Mouse (Mus musculus) layer of hippocampus, adult 11-12 months (tissue): ENCODE results near the gene Harbi1.
"Not testable (repeated sequence)": the region's sequence is repeated elsewhere in the genome, so short reads cannot be mapped to it uniquely, and the experiment has no call there.

Experiments
- DNase-seq: peaks from one replicate; pipeline ENCODE4 v3.0.0; 2022; ENCODE audit warnings: low spot score

The Harbi1 gene

GRCm38 (mm10) chr2:91714921-91715320 lies 4.3 kb downstream of the Harbi1 start:
- DNase-seq: no peak

DNA sequence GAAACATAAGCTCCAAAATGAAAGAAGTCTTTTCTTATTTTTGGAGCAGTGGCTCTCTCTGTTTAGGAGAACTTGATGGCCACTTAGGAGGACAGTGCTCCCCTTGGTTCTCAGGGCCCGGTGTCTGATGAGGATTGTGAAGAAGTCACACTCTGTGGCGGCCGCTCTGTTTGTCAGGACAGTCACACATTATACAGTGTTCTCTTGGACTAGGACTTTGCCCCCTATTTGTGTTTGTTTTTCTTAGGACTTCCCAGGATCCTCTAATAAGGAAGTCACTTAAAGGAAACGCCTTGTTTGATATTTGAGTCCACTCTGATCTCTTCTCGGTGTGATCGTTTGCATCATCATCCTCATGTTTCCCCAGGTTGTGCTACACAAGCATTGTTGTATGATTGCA lies 7.6 kb downstream of the Harbi1 start:
- DNase-seq: no peak

DNA sequence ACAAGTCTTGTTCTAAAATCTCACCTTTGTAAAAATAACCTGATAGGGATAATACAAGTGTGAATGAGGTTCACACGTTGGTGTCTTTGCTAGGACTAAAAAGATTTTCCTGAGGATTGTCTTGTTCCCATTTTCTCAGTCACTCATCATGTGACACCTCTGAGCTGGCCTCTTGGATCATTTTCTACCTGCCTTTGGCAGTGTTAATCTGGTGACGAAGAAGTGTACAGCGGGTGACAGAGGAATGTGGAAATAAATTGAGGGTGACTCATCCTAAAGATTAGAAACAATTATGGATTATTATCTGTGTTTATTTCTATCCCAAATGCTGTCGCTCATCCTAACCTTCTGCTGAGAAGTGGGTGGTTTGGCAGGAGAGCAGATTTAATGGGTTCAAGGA lies 12.7 kb downstream of the Harbi1 start:
- no peak for DNase-seq

DNA sequence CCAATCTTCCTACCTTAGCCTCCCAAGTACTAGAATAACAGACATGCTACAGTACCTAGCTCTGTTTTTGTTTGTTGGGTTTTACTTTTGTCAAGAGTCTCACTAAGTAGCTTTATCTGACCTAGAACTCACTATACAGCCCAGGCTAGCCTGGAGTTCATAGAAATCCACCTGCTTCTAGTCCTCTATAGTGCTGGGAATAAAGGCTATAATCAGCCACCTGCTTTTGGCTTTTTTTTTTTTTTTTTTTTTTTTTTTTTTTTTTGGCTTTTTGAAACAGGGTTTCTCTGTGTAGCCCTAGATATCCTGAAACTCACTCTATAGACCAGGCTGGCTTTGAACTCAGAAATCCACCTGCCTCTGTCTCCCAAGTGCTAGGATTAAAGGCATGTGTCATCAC lies 13.3 kb downstream of the Harbi1 start:
- DNase-seq: no peak

- DNase-seq: no peak
Measured at GRCm38 (mm10) chr2:91724716-91725115, 14.1 kb downstream of the Harbi1 start.

DNA sequence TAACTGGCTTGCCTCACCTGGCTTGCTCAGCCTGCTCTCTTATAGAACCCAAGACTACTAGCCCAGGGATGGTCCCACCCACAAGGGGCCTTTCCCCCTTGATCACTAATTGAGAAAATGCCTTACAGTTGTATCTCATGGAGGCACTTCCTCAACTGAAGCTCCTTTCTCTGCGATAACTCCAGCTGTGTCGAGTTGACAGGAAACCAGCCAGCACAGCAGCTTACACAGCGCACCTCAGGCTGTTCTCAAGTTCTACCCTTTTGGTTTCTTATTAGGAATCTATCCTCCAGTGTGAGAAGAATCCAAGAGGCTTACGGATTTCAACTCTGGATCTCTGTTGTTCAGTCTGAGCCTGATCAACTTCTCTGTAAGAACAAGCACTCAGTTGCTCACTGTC lies 14.8 kb downstream of the Harbi1 start:
- not testable (repeated sequence) for DNase-seq

DNA sequence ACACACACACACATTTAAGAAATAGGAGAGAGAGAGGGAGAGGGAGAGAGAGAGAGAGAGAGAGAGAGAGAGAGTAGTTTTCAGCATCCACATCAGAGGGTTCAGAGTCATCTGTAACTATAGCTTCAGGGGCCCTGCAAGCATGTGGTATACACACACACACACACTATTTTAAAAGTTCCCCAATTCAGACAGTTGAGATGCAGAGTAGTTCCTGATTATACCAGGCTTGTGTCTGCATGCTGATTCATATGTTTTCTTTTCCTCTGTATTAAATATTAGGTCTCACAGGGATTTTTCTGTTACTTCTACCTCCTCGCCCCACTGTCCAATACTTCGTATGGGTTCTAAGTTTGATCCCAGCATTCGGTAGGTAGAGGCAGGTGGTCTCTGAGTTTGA lies 16.4 kb downstream of the Harbi1 start:
- DNase-seq: no peak

DNA sequence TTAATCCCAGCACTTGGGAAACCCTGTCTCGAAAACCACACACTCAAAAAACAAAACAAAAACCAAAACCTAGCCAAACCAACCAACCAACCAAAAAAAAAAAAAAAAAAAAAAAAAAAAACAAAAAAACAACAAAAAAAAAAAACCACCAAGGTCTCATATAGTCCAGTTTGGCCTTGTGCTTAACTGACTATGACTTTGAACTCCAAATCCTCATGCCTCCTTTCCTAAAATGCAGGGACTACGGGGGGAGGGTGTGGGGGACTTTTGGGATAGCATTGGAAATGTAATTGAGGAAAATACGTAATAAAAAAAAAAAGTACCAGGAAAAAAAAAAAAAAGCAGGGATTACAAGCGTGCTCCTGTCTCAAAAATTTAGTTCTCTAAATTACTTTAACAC lies 18.9 kb downstream of the Harbi1 start:
- DNase-seq: no peak

GRCm38 (mm10) chr2:91729971-91730821 lies 19.5 kb downstream of the Harbi1 start, which contains the start of gene Ambra1:
TSS of gene Ambra1 (plus strand) at chr2:91730134.
- peak; percentile 92 for DNase-seq

DNA sequence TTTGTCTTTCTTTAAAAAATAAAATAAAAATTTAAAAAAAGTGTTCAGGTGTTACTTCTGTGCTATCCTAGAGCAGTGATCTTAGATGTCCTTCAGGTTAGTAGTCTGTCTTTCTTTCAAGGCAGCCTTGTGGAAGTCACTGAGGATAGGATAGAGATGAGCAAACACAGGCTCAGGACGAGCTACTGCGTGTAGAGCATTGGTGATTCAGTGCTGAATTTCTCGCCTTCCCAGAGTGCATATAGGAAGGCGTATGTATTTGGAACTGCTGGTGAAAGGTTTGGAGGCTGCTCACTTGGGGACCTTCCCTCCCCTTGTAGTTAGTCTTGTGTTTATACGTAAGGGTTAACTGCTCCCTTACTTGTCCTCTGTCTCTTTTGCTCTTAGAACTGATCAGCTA lies 24.6 kb downstream of the Harbi1 start:
- DNase-seq: no peak

GRCm38 (mm10) chr2:91739586-91739985 lies 28.9 kb downstream of the Harbi1 start:
- DNase-seq: no peak

DNA sequence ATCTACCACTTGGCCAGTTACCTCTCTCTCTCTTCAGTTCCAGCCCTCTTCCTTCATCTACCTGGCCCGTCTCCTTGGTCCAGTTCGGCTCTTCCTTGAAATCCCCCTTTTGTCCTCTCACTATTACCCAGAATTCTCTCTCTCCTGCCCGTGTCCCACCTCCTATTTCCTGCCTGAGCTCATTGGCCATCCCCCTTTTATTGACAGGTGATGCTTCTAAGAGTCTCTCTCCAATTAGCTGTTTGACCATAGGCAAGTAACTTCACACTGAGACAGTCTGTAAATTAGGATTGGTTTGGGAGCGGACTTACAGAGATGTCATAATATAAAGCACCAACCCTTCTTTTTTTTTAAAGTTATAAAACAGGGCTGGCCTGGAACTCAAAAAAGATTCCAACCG lies 34.0 kb downstream of the Harbi1 start:
- DNase-seq: no peak

- peak; percentile 17 for DNase-seq
Measured at GRCm38 (mm10) chr2:91749811-91750261, 39.2 kb downstream of the Harbi1 start.
